Mouse (Mus musculus) limb, embryonic 13.5 days (tissue): Measurements from ENCODE around the gene Arhgap18. TPM values are rescaled to one million over a fixed set of nuclear protein-coding genes. Genes with fewer than 3 reads are reported as not detected.
"Not testable (repeated sequence)": the region's sequence is repeated elsewhere in the genome, so short reads cannot be mapped to it uniquely, and the experiment has no call there.

ENCODE experiments used
- ATAC-seq: fragments of 200-750 bp; cut with Nextera tagmentation; 2 replicates; pipeline ENCODE4 v1.8.0; 2017; ENCODE audit warnings: low read depth, moderate number of reproducible peaks, moderate TSS enrichment; ENCODE audit not compliant: low FRiP score
- H3K27ac ChIP-seq: fragments of 300-500 bp; sonication (generic); 2 replicates; pipeline ENCODE4 v1.5.1; 2015; ENCODE audit warnings: inconsistent platforms, mild to moderate bottlenecking, moderate library complexity
- H3K27me3 ChIP-seq: fragments of 300-500 bp; sonication (generic); 2 replicates; pipeline ENCODE4 v1.6.1; 2015; ENCODE audit warnings: mild to moderate bottlenecking, inconsistent platforms
- H3K36me3 ChIP-seq: fragments of 300-500 bp; sonication (generic); 2 replicates; pipeline ENCODE4 v1.6.1; 2015; ENCODE audit warnings: inconsistent platforms, mild to moderate bottlenecking, moderate library complexity
- H3K4me1 ChIP-seq: fragments of 300-500 bp; sonication (generic); 2 replicates; pipeline ENCODE4 v1.6.1; 2015; ENCODE audit warnings: inconsistent platforms
- H3K4me2 ChIP-seq: fragments of 300-500 bp; sonication (generic); replicated peaks from 2 replicates; pipeline ENCODE4 v1.6.1; 2015; ENCODE audit warnings: inconsistent platforms, mild to moderate bottlenecking, moderate library complexity
- H3K4me3 ChIP-seq: fragments of 300-500 bp; sonication (generic); 2 replicates; pipeline ENCODE4 v1.5.1; 2015; ENCODE audit warnings: moderate library complexity, mild to moderate bottlenecking, inconsistent platforms
- H3K9ac ChIP-seq: fragments of 300-500 bp; sonication (generic); 2 replicates; pipeline ENCODE4 v1.6.1; 2015; ENCODE audit warnings: mild to moderate bottlenecking, inconsistent platforms
- H3K9me3 ChIP-seq: fragments of 300-500 bp; sonication (generic); 2 replicates; pipeline ENCODE4 v1.6.1; 2016; ENCODE audit warnings: inconsistent platforms
- WGBS: fragments of 180-500 bp; shearing (Covaris S2); methylation state at CpG from one replicate; pipeline ENCODE4 v1.1.7; 2015; 5-methylcytosine and 5-hydroxymethylcytosine counted together
- polyA plus RNA-seq: library from polyadenylated mRNA; unstranded; fragments of >200 nt; fragmentation: Nextera tagmentation; extraction: Ambion mirVana; gene quantifications from 2 replicates; pipeline ENCODE4 v1.2.1, GENCODE M21; 2015

Gene Arhgap18
- polyA plus RNA-seq, 1 experiment from 2014 or later, result 23.7 TPM

DNA sequence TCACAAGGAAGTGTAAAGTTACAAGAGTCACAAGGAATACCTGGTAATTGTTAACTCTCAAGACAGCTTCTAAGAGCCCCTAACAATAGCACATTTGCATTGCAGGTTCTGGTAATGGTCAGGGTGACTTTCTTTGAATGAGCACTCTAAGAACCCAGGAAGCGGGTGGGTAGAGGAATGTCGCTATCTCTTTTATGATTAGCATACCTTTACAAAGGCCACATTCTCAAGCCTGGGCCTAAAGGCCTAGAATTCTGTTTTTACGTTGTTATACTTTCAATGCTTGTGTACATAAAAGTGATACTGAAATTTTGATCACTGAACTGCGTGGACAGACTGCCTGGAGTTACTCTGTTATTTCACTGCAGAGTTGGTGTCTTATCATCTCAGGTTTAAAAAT, 185.2 kb downstream of the Arhgap18 start:
- H3K9me3 ChIP-seq, H3K36me3 ChIP-seq, H3K9ac ChIP-seq, H3K4me3 ChIP-seq, H3K27ac ChIP-seq, H3K4me2 ChIP-seq, H3K4me1 ChIP-seq, H3K27me3 ChIP-seq, ATAC-seq: not testable (repeated sequence)
- 83% methylated on average over 4 of the region's 4 CpGs for WGBS

DNA sequence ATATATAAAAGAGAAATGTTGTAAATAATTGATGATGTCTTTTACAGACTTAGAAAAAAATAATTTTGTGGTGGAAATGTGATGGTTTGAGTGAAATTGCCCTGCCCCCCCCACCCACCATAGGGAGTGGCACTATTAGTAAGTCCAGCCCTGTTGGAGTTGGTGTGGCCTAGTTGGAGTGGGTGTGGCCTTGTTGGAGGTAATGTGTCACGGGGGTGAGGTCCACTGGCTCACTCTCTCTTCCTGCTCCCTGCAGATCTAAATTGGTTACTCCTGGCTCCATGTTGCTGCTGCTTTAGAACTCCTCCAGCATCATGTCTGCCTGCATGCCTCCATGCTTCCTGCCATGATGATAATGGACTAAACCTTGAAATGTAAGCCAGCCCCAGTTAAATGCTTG, 186.3 kb downstream of the Arhgap18 start:
- H3K4me3 ChIP-seq, result no peak overlapping the region
- no peaks in the 10 kb centered on the region for H3K27me3 ChIP-seq
- ATAC-seq, result no peak
- H3K4me1 ChIP-seq, result no peaks in the 10 kb centered on the region
- no peak overlapping the region for H3K9ac ChIP-seq
- WGBS, result 74% methylated on average over 1 of the region's 1 CpGs
- no peaks in the 10 kb centered on the region for H3K9me3 ChIP-seq
- H3K36me3 ChIP-seq, result no peaks in the 10 kb centered on the region
- H3K4me2 ChIP-seq, result no peak overlapping the region
- H3K27ac ChIP-seq, result no peak overlapping the region

DNA sequence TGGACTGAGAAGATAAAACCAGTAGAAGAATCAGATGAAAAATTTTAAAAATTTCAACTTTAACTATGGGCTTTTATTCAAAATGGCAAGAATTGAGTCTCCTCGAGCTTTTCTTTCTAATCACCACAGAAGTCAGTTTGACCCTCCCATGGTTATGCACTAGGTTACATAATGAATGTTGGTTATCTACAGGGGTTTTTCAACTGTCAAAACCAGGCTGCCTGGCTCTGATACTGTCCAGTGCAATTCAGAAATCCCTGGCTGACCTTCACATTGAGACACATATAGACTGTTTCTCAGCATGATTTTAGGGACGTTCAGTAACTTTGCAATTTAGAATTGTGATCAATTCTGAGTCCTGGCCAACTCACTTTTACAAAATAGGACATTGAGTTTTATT, 195.1 kb downstream of the Arhgap18 start:
- H3K9me3 ChIP-seq, result no peaks in the 10 kb centered on the region
- WGBS, result 78% methylated on average over 2 of the region's 2 CpGs
- no peak for ATAC-seq
- H3K36me3 ChIP-seq, result no peaks in the 10 kb centered on the region
- no peaks in the 10 kb centered on the region for H3K4me1 ChIP-seq
- no peaks in the 10 kb centered on the region for H3K27me3 ChIP-seq
- H3K4me3 ChIP-seq, result no peak overlapping the region
- H3K4me2 ChIP-seq, result no peak overlapping the region
- H3K9ac ChIP-seq, result no peak overlapping the region
- H3K27ac ChIP-seq, result no peak overlapping the region

GRCm38 (mm10) chr10:26949667-26950066, 196.4 kb downstream of the Arhgap18 start:
- no peak for ATAC-seq
- Histone ChIP-seq H3K36me3 (no peaks in the 10 kb centered on the region), H3K27ac (no peak overlapping the region), H3K9me3 (no peaks in the 10 kb centered on the region), H3K27me3 (no peaks in the 10 kb centered on the region), H3K4me1 (no peaks in the 10 kb centered on the region), H3K4me2 (no peak overlapping the region), H3K9ac (no peak overlapping the region), H3K4me3 (no peak overlapping the region)
- 71% methylated on average over 8 of the region's 8 CpGs for WGBS

- no peaks in the 10 kb centered on the region for H3K27me3 ChIP-seq
- 90% methylated on average over 7 of the region's 7 CpGs for WGBS
- H3K4me3 ChIP-seq, result no peak overlapping the region
- no peak overlapping the region for H3K4me2 ChIP-seq
- H3K9ac ChIP-seq, result no peak overlapping the region
- ATAC-seq, result no peak
- no peak overlapping the region for H3K27ac ChIP-seq
- no peaks in the 10 kb centered on the region for H3K9me3 ChIP-seq
- no peaks in the 10 kb centered on the region for H3K4me1 ChIP-seq
- no peaks in the 10 kb centered on the region for H3K36me3 ChIP-seq
These were observed 197.2 kb downstream of the Arhgap18 start for GRCm38 (mm10) chr10:26950448-26950847.

- 83% methylated on average over 3 of the region's 3 CpGs for WGBS
- no peak overlapping the region for H3K27ac ChIP-seq
- H3K36me3 ChIP-seq, result no peaks in the 10 kb centered on the region
- no peak overlapping the region for H3K4me2 ChIP-seq
- no peaks in the 10 kb centered on the region for H3K27me3 ChIP-seq
- H3K4me3 ChIP-seq, result no peak overlapping the region
- no peak for ATAC-seq
- no peak overlapping the region for H3K9ac ChIP-seq
- no peaks in the 10 kb centered on the region for H3K4me1 ChIP-seq
- no peaks in the 10 kb centered on the region for H3K9me3 ChIP-seq
These were observed 205.3 kb downstream of the Arhgap18 start for GRCm38 (mm10) chr10:26958513-26958912.
